Mouse (Mus musculus) layer of hippocampus, postnatal 10 days (tissue): ENCODE results near the gene Actn4. TPM values are rescaled to one million over a fixed set of nuclear protein-coding genes. Genes with fewer than 3 reads are reported as not detected.
"Not testable (repeated sequence)": the region's sequence is repeated elsewhere in the genome, so short reads cannot be mapped to it uniquely, and the experiment has no call there.

Source experiments
- DNase-seq, 2 experiments: peaks; one replicate each; pipeline ENCODE4 v3.0.0; 2021; ENCODE audit warnings: low spot score in 2 of 2
- total RNA-seq, 2 experiments: library from RNA; stranded (reverse); gene quantifications; 2 replicates each; pipeline ENCODE4 v1.2.3; 2021

Gene Actn4
- total RNA-seq, 2 experiments from 2014 or later = 128 to 129 TPM

- DNase-seq = no peak
Observed at GRCm38 (mm10) chr7:28971029-28971428, 8.9 kb upstream of the Actn4 start.

- no peak for DNase-seq
Observed at GRCm38 (mm10) chr7:28969672-28970394, 7.7 kb upstream of the Actn4 start.

GRCm38 (mm10) chr7:28969271-28969670 lies 7.1 kb upstream of the Actn4 start:
- DNase-seq = no peak

GRCm38 (mm10) chr7:28968120-28968519 lies 6.0 kb upstream of the Actn4 start:
- DNase-seq = not testable (repeated sequence)

GRCm38 (mm10) chr7:28966751-28967505 lies 4.8 kb upstream of the Actn4 start:
- DNase-seq = no peak

- DNase-seq = no peak
Observed at GRCm38 (mm10) chr7:28966181-28966580, 4.0 kb upstream of the Actn4 start.

GRCm38 (mm10) chr7:28965346-28965840 lies 3.3 kb upstream of the Actn4 start:
- no peak for DNase-seq

GRCm38 (mm10) chr7:28963399-28963923 lies 1.3 kb upstream of the Actn4 start:
- DNase-seq = no peak

- DNase-seq = no peak
Observed at GRCm38 (mm10) chr7:28961584-28961926, 585 bp downstream of the Actn4 start.

- no peak for DNase-seq
Observed at GRCm38 (mm10) chr7:28960354-28961046, 1.6 kb downstream of the Actn4 start.

GRCm38 (mm10) chr7:28959505-28960045 lies 2.6 kb downstream of the Actn4 start:
- DNase-seq = no peak

GRCm38 (mm10) chr7:28958770-28959169 lies 3.4 kb downstream of the Actn4 start:
- no peak for DNase-seq

- DNase-seq = no peak
Observed at GRCm38 (mm10) chr7:28957997-28958725, 4.0 kb downstream of the Actn4 start.

GRCm38 (mm10) chr7:28957286-28957685 lies 4.9 kb downstream of the Actn4 start:
- no peak for DNase-seq

- DNase-seq = no peak
Observed at GRCm38 (mm10) chr7:28956270-28956669, 5.9 kb downstream of the Actn4 start.

GRCm38 (mm10) chr7:28955295-28955897 lies 6.7 kb downstream of the Actn4 start:
- no peak for DNase-seq

- DNase-seq = no peak
Observed at GRCm38 (mm10) chr7:28954773-28955172, 7.4 kb downstream of the Actn4 start.

GRCm38 (mm10) chr7:28953476-28954376 lies 8.4 kb downstream of the Actn4 start:
- DNase-seq = no peak

GRCm38 (mm10) chr7:28952786-28953185 lies 9.4 kb downstream of the Actn4 start:
- no peak for DNase-seq
